Mouse (Mus musculus): Measurements from ENCODE around the gene Cntnap5b.
A peak's percentile ranks its signal among the peaks of the same experiment; 100 is the strongest.
"Not testable (repeated sequence)": the region's sequence is repeated elsewhere in the genome, so short reads cannot be mapped to it uniquely, and the experiment has no call there.

Gene Cntnap5b

DNA sequence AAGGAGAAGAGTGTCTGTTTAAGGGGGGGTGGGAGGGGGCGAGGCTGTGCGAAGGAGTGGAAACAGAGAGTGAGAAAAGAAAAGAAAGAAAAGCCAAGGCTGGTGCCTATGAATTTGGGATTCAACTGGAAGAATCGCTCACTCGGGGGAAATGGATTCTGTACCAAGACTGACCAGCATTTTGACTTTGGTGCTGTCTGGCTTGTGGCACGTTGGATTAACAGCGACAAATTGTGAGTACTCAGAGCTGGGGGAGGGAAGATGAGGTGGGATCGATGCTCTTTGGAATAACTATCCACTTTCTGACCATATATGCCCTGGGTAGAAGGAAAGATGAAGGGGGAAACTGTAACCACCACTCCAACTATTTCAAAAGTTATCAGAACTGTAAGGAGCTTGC lies at the start of gene Cntnap5b:
Cntnap5b (plus strand) TSS at position 152 of the 400 bp plus-strand sequence.
- DNase-seq (ENCODE audit: low spot score), result no peak

DNA sequence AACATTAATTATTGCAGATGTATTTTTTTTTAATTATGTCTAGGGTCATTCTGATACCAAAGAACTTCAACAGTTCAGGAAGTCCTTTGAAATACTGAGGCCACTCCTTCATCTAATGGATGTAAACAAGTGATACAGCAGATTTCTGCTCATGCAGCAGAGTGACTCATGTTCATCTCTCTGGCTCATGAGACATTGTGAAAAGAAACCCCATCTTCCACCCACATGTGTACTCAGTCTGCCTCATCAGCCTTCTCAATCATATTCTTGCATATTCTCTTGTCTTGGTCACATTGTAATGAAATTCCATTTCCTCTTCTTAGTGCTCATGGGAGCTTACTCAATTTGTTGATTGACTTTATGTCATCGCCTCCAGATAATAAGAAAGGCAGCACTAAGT lies 12.6 kb upstream of the Cntnap5b start:
- no peak for DNase-seq (ENCODE audit: low spot score)

DNA sequence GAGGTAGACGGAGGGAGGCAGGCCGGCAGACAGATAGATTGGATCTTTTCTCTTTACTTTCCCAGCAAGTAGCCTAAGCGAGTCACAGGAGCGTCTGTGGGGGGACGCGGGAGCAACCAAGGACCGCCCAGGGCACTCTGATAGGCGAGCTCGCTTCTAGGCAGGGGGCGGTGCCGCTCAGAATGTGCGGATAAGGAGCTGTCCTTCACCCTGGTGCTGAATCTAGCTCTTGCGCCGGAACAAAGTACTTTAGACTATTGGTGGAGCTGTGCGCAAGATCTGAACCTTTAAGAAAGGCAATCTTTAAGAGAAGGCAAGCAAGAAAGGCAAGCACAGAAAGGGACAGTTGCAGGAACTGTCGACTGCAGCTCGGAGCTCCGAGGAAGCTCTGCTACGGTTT lies 382 bp upstream of the Cntnap5b start:
- no peak for DNase-seq (ENCODE audit: low spot score)

DNA sequence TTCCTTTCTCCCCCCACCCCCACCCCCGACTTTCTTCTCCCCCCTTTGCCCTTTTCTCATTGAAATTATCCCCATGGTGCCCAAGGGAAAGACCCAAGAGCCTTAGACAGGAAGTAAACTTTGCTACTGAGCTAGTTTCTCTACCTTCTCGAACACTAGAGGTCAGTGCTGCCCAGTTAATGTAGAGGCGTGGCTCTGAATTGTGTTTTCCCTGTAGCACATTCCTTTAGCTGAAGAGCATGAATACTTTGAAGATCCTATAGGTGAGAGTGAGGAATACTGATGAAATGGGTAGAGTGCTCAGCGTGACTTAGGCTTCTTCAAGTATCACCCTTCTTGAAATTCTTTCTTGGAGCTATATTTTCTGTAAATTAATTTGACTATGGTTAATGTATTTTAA lies 1.6 kb downstream of the Cntnap5b start:
- no peak for DNase-seq (ENCODE audit: low spot score)

DNA sequence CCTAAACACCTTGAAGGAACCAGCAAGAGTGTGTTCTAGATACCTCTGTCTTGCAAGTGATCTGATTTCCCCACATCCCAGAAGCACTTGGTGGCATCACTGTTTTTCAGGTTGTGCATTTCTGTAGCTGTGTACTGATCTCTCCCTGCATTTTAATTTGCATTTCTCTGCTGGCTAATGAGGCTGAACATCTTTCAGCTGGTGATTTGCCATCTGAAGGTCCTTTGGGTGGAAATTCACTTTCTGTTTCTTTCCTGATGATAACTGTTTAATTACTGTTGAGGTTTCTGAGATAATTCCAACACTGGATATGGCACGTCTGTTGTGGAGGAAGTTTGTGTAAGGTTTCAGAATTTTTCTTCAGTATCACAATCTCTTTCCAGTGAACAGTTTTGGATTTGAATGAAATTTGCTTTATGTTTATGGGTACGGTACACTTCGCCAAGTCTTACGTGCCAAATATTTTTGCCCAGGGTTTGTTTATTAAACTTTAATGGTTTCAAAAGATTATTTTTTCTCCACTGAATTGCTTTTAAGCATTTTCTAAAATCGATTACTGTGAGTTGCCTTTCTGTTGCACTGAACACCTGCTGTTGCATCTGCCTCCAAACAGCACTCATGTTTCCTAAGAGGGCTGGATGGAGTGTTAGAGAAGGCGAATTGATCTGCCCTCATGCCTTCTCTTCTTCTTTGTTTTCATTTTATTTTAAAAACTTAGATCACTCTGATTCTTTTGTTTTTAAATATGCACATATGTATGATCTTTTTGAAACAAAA lies 41.0 kb downstream of the Cntnap5b start:
- DNase-seq (ENCODE audit: low spot score), result no peak

DNA sequence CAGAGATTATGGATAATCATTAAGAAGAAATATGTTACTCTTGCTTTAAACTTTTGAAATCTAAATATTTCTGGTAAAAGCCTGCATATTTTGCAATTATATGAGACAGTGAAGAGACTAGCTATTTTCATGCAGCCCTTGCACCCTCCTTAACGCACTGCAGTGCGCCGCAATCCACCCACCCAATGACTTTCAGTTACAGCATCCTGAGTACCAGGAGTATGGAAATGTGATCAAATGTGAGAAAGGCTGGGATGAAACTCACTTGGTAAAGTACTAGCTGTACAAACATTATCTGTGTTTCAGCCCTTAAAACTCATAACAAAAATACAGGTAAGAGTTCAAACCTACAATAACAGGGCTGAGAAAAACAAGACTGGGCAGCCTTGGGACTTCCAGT lies 99.8 kb downstream of the Cntnap5b start:
- no peak for DNase-seq (ENCODE audit: low spot score)

DNA sequence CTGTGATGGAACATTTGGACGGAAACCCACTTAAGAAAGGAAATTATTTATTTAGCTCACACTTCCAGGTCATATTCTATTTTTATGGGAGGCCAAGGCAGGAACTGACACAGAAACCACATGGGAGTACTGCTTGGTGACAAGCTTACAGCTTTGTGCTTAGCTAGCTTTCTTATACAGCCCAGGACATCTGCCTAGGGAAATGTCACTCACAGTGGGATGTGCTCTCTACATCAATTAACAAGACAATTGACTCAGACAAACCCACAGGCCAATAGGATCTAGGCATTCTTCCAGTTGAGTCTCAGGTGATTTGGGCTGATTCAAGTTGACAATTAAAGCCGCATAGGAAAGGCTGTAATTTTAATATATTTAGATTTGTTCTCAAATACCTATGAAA lies 135.2 kb downstream of the Cntnap5b start:
- DNase-seq (ENCODE audit: low spot score), result no peak

DNA sequence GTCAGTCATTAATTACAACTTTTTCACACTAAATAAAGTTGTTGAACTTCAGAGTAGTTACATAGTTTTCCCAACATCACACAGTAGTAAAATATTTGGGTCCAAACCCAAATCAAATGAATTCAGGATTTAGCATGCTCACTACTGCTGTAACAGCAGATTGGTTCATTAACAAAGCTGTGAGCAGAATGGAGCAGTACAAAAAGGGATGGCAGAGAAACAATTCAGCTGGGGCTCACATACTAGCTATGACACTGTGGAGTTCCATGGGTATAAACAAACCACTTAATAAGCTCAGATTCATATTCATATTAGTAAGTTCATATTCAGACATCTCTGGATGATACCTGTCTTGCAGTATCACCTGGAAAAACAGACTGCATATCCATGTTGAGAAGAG lies 170.9 kb downstream of the Cntnap5b start:
- no peak for DNase-seq (ENCODE audit: low spot score)

DNA sequence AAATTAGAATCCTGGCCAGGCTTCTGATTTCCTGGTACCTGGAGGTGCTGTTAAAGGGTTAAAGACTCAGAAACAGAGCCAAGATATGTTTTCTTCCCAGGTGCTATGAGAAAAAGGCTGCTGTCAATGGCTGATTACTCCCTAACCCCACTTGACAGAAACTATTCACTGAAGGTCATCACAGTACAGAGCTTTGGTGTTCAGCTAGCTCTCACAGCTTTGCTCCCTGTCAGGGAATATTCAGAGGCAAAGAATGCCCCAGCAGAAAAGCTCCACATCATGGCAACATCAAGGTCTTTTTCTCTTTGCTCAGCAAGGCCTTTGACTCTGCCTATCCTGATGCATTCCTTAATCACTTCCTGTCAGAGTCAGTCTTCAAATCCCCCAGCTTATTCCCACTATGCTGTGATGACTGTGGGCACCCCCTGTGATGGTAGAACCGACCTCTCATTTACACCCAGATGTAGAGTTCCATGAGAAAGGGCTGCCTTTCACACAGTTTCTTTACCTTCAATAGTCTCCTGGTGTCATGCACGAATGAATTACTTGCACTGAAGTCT lies 186.9 kb downstream of the Cntnap5b start:
- DNase-seq (ENCODE audit: low spot score), result no peak

DNA sequence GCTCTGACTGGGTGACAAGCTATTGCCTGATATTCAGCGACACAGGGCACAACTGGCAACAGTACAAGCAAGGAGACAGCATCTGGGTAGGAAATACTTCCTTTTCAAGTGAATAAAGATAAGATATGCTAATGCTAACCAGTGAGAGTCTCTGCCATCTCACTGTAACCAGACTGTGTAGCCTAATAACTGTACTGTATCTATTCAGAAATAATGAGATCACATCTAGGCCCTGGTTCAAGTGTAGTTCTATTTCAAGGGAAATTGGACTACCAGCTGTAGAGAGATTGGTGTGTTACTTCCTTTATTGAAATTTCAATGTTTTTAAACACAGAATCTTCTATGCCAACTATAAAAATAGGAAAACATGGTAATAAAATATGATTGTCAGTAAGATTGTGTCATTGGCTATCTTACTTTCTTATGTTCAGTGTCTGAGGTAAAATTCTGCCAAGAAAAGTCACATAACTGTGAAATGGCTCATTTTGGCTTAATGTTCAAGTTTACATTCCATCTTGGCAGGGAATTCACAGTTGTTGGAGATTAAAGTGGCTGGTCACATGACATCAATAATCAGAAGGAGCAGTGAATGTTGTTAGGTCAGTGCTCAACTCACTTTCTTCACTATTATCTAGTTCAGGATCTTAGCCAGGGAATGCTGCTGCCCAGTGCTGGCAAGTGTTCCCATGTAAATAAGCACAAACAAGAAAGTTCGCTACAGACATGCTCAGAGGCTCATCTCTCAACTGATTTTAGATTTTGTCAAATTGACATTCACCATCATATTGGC lies 194.9 kb downstream of the Cntnap5b start:
- no peak for DNase-seq (ENCODE audit: low spot score)

DNA sequence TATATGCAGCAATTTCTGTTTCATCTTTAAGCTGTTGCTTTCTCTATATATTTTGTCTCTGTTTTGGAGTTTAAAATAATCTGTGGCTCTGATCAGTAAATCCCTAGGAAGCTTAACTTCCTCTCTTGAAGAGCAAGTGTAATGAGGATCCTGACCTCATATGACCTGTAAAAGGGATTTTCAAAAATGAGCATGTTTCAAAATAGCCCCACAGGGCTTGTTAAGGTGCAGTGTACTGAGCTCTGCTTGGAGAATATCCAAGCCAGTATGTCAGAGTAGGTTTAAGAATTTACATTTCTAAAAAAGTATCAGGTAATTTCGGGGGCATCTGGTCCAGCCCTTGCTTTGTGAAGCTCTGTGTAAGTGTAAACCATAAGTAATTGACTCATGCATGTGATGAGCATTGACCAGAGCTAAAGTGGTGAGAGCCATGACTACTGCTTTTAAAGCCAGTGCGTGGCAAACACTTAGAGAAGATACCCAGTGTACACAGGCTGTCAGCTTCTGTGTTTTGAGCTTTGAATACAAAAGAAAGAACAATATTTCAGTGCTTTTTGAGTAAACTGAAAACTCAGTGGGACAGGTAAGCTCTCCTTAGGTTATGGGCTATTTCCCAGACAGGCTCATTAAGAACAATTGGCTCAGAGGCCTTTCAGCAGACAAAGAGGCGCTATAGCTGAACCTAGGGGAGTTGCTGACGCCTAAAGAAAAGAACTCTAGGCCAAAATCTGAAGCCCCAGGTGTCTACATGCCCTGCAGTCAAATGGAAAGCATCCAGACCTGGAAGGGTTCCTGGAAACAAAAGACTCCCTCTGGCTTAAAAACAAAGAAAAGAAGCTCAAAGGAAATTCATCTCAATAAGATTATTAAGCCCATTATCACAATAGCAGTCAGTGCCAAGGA lies 197.9 kb downstream of the Cntnap5b start:
- DNase-seq (ENCODE audit: low spot score), result no peak

DNA sequence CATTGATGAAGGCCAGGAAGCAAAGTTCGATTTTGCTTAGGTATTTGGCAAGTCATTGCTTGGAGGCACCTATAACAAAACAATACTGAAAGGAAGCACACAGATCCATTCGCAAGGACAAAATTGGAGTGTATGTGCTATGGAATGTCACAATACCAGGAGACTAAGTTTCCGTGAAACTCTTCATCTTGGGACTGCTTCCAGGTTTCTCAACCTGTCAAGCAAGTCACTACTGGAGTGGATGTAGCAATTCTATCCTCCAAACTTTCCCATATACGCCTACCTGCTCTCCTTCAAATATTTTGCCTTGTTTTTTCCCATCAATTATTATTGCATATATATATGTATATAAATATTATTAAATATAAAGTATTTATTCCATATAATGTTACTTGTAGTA lies 228.7 kb downstream of the Cntnap5b start:
- DNase-seq (ENCODE audit: low spot score), result not testable (repeated sequence)

DNA sequence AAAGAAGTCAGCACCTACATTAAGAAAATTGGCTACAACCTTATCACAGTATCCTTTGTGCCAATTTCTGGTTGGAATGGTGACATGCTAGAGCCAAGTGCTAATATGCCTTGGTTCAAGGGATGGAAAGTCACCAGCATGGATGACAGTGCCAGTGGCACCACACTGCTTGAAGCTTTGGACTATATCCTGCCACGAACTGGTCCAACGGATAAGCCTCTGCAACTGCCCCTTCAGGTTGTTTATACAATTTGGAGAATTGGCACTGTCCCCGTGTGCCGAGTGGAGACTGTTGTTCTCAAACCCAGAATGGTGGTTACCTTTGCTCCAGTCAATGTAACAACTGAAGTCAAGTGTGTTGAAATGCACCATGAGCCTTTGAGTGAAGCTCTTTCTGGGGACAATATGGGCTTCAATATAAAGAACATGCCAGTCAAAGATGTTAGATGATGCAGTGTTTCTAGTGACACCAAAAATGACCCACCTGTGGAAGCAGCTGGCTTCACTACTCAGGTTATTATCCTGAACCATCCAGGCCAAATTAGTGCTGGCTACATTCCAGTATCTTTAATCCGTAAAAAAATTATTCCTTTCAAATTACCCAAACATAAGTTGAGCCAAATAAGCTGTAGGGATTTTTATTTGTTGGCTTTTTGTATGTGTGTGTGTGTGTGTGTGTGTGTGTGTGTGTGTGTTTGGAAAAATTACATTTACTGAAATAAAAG lies 233.6 kb downstream of the Cntnap5b start:
- DNase-seq (ENCODE audit: low spot score), result no peak

DNA sequence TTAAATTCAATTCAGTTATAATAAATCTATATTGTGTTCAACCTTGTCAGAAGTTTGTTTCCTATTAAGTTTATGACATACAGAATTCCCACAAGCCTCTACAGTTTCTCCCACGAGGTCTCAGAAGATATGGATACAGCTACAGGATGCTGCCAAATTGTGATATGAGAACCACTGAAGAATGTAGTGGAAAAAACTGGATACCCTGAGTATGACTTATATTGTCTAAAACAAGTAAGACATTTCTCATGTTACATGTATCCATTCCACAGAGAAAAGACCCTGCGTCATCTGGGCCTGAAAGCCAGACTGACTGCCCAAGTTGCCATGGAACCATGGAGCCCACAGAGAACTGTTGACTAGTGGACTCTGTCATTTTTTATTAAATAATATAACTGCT lies 269.2 kb downstream of the Cntnap5b start:
- DNase-seq (ENCODE audit: low spot score), result no peak

DNA sequence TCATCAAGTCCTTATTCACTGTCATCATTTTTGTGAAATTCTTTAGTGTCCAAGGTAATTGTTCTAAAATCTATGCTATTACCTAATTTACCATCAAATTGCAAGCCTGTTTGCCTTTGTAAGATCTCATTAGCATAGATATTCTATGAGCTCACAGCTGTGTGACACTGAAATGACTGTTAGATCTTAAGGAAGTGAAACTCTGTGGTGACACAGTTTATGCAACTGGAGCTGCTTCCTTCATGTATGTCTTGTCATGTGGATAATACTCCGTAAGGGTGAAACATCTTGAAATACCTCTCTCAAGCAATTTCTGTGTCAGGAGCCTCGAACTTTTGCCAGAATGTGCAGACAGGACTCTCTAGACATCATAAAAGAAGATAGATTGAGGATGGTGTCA lies 307.2 kb downstream of the Cntnap5b start:
- DNase-seq (ENCODE audit: low spot score), result no peak

DNA sequence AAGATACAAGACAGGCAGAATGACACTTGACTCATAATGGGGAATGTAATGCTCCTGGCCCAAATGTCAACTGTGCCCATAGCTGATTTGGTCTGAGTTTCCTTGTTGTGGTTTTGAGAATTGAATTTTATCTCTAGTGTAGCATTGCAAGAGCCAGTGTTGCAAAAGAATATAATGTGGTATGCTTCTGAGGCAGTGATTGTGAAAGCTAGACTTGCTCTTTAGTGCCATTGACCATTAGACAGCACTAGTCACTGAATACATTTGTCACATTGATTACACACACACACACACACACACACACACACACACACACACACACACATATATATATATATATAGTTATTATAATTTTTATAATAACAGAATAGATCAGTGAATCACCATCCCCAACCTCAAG lies 328.0 kb downstream of the Cntnap5b start:
- no peak for DNase-seq (ENCODE audit: low spot score)

DNA sequence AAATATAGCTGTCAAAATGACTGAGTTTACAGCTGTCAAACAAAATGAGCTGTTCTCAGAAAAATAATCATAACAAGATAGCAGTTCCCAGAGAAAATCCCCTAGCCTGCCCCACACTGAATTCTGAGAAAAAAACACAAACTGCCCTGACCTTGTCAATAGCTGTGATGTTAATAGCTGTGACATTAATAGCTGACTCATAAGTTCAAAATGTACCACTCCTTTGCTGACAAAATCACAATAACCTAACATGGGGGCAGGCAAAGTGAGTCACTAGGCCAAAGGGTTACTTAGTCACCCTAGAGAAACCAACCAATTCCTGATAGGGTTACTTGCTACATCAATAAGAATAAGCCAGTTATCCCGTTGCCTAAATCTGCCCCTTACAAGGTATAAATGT lies 328.5 kb downstream of the Cntnap5b start:
- no peak for DNase-seq (ENCODE audit: low spot score)

DNA sequence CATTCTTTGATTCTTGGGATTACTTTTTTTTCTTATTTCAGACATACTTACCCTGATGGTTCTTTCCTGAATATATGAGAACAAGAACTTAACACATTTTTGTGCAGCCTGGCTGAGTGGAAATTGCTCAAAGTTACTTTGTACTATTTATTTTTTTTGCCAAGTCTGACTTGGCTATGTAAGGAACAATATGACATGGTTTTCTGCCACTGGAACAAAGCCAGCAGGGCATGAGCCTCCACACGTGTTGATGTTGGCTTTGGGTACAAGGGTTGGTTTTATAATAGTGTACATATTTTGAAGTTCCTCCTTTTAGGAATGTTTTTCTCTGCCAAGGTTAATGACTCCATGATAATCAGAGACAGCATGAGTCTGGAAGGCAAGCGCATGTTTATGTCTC lies 331.8 kb downstream of the Cntnap5b start:
- peak; percentile 2 for DNase-seq (ENCODE audit: low spot score)

DNA sequence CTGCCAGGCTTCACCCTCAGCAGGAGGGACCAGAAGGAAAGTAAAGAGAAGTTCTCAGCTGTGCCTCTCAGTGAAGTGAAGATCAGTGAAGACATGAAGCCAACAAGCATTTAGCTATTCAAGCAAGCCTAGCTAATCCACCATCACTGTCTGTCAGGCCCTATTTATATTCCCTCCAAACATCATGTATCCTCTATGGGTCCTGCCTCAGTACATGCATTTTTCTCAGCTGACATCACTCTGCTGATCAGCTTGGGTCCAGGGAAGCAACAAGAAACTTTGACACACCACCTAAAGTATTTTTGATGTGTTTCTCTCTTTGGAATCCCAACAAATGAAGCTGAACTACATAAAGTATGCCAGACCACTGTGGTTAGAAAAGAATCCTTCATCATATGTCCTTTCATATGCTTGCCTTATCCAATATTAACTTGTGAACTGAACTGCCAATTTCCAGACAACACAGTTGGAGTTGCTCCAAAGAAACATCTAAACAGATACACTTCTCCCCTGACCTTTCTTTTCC lies 349.9 kb downstream of the Cntnap5b start:
- DNase-seq (ENCODE audit: low spot score), result no peak

DNA sequence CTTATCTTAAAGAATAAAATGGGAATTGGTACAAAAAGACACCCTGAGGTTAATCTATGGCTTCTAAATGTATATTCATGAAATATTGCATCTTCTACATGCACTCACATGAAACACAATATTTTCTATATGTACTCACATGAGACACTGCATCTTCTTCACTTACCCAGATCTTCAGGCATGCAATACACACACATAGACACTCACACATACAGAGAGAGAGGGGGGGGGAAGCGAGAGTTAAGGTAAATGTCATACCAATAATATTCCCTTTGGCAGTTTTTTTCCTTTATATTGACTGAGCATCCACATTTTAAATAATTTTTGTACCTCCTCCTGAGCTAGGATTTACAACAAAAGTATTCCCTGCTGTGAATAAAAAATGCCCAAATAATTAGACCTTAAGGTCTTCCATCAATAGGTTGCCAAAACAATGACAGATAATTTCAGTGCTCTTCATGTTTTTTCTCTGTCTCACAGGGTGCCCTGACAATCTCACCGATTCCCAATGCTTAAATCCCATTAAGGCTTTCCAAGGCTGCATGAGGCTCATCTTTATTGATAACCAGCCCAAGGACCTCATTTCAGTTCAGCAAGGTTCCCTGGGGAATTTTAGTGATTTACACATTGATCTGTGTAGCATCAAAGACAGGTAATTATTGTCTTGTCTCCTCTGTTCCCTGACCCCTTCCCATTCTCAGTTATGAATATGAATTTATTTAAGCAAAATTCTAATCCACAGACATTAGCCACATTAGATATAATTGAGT lies 391.2 kb downstream of the Cntnap5b start:
- no peak for DNase-seq (ENCODE audit: low spot score)

All from adipocyte (in vitro differentiated cells).